Mouse (Mus musculus) erythroblast, adult 5-6 weeks (primary cell): ENCODE results near the gene Aldh3a2. TPM values are rescaled to one million over a fixed set of nuclear protein-coding genes. Genes with fewer than 3 reads are reported as not detected.

ENCODE experiments used
- ATAC-seq: replicated peaks from 2 replicates; pipeline ENCODE4 v1.8.0; 2016; ENCODE audit warnings: moderate number of reproducible peaks, mild to moderate bottlenecking, moderate TSS enrichment, inconsistent platforms; ENCODE audit not compliant: poor library complexity, low FRiP score, severe bottlenecking
- total RNA-seq, 2 experiments: library from RNA; stranded (forward) in 1 of 2; stranded (reverse) in 1 of 2; fragments of 150-400 nt in 1 of 2; fragments of 200-764, 138-1000 nt in 1 of 2; gene quantifications; 2 replicates each; pipeline versions ENCODE4 v1.2.3 to v1.2.4; 2015 to 2017; ENCODE audit warnings: low replicate concordance in 2 of 2

The Aldh3a2 gene
- total RNA-seq, 2 experiments from 2014 or later: 14.6 to 20.4 TPM

- no peak for ATAC-seq
Measured at GRCm38 (mm10) chr11:61275106-61275505, 7.8 kb upstream of the Aldh3a2 start.

DNA sequence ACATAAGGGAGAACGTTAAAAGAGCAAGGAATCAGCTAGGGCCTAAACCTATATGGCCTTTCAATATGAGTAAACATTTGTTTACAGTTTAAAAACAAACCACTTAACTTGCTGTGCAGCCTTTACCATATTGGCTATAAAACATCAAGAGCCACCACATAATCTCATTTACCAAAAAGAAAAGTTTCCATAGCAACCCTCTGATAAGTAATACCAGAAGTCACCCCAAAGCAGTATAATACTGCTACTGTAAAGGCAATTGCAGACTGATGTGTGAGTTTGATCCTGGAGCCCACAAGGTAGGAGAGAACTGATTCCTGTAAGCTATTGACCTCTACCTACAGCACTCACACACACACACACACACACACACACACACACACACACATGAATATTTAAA, 7.2 kb upstream of the Aldh3a2 start:
- no peak for ATAC-seq

GRCm38 (mm10) chr11:61273928-61274327, 6.7 kb upstream of the Aldh3a2 start:
- no peak for ATAC-seq

GRCm38 (mm10) chr11:61271612-61272011, 4.3 kb upstream of the Aldh3a2 start:
- ATAC-seq: no peak

DNA sequence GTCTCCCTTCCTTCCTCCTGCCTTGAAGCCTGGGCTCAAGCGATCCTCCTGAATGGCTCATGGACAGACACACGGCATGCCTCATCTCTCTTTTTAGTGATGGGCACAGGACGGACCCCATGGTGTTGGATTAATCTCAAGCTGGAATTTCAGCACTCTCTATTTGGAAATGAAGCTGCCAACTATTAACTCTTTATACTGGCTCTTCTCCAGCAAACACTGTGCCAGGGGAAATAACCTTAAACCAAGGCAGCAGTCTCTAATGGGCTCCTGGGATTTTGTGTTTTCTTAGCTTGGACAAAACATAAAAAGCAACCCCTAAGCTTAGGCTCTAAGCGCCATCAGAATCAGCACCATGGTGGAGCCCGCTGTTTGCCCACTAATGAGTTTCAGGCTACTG, 3.1 kb upstream of the Aldh3a2 start:
- no peak for ATAC-seq

DNA sequence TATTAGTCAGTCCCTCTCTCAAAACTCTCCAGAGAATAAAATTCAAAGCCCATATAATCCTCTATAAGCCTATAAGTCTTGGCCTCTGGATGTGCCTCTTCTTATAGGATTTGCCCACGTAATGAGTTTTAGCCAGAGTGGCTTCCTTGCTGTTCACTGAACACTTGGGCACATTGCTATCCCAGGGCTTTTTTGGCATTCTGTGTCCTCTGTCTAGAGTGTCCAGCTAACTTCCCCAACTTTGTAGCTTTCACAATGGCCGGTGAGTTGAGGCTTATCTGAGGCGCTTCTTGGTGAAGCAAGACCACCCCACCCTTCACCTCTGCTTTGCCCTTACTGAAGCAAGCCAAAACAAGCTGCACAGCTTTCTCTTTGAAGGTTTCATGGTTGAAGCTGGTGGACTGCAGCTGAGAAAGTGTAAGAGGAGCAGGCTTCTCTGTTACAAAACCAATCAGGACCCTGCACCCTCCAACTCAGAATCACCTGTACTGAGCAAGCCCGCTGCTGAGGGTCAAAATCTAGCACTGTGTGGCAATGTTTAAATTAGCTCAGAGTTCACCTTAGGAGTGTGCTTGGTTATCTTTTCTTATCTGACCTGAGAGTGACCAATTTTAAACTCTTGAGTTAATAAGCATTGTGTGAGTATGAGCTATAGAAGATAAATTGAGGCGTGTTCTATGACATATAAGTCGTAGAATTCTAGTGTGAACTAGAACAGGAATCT, 1.5 kb upstream of the Aldh3a2 start:
- ATAC-seq: no peak

DNA sequence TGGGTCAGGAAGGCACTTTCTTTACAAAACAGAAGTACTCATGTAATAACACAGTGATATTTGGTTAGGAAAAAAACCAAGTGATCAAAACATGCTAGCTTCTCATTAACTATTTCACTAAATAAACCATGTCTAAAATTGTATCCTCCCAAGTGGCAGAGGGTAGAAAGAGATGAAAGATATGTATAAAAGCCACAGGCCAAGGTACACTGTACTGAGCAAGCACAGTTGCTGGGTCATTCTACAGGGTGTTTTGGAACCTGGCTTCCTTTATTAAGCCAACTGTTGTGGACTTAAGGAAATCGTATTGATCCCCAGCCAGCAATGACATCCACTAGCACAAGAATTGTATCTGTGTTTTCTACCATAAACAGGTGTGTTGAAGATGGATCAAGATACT, 3.4 kb downstream of the Aldh3a2 start:
- ATAC-seq: no peak

GRCm38 (mm10) chr11:61262516-61262915, 4.7 kb downstream of the Aldh3a2 start:
- ATAC-seq: no peak

DNA sequence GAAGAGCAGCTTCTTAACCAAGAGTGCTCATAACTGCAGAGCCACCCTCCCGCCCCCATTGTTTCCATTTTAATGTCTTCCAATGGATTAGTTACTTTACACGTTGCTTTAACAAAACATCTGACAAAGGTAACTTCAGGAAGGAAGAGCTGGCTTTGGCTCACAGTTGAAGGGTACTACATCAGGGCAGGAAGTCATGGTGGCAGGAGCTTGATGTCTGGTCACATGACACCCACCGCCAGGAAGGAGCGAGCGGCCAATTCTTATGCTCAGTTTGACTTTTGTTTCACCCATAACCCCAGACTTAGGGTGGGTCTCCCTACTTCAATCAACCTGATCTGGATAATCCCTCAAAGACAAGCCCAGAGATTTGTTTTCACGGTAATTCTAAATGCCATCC, 8.2 kb downstream of the Aldh3a2 start:
- ATAC-seq: no peak

DNA sequence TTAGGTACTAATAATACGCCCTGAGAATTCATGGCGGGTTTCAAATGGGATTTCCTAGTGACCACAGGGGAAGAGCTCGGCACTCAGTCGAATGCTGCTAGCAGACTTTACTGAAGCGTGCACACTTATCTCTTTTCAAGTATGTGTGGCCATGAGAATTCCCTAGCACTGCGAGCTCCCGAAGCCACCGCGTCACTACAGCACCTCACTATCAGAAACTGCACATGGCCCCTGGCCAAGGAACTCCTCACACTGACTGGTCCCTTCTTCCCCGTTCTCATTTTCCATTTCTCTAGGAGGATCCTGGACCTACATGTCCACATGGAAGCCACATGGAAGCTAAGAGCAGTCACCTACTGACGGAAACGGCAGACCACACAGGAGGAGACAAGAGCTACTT, 14.5 kb downstream of the Aldh3a2 start:
- no peak for ATAC-seq

GRCm38 (mm10) chr11:61251741-61252140, 15.5 kb downstream of the Aldh3a2 start:
- no peak for ATAC-seq

- no peak for ATAC-seq
Measured at GRCm38 (mm10) chr11:61244406-61244805, 22.9 kb downstream of the Aldh3a2 start.

DNA sequence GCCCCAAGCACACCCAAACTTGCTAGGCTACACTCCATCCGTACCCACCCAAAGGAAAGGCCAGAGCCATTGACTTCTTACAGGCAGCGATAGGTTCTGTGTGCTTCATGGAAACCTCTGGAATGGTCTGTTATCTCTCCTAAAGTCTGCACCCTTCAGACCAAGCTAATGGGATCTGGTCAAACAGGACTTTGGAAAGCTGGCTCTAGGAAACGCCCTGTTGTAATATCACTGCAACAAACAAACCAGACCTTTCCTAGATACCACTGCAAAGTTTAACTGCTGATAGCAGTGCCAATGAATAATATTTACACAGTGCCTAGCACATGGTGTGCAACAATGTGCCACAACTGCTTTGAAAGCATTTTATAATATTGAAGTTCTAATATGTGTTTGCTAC, 31.2 kb downstream of the Aldh3a2 start:
- ATAC-seq: no peak

DNA sequence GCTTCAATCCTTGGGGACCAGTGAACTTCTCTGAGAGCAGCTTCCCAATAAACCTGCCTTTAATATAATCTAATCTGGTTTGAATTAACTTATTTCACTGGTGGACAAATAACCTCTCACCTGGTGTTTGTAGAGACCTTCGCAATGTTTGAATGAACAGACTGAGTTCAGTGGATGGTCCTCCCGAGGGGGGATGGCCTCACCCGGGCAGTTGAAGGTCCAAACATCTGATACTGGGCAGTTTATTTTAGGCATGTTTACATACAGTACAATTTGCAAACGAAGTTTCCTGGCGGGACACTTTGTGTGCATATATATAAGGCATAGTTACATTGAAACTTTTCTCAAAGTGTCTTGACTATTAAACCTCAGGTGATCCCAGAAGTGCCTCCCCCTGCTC, 33.1 kb downstream of the Aldh3a2 start:
- no peak for ATAC-seq

- no peak for ATAC-seq
Measured at GRCm38 (mm10) chr11:61231329-61231728, 35.9 kb downstream of the Aldh3a2 start.

GRCm38 (mm10) chr11:61228406-61228805, 38.9 kb downstream of the Aldh3a2 start:
- ATAC-seq: no peak

DNA sequence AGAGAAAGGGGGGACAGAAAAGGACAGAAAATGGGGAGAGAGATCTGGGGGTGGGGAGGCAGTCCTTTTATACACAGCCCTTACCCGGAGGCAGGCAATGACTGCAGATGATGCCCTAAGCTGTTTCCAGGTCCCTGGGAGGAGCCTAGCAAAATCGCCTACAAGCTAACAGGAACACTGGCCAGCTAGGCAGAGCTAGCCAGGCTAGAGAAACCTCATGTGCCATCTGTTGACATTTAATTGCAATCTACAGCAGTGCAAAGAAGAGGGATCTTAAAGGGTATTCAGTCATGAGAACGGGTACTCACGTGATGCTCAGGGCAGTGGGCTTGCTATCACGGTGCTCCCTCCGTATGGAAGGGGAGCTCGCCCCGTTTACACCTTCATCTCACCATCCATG, 39.4 kb downstream of the Aldh3a2 start:
- ATAC-seq: no peak

DNA sequence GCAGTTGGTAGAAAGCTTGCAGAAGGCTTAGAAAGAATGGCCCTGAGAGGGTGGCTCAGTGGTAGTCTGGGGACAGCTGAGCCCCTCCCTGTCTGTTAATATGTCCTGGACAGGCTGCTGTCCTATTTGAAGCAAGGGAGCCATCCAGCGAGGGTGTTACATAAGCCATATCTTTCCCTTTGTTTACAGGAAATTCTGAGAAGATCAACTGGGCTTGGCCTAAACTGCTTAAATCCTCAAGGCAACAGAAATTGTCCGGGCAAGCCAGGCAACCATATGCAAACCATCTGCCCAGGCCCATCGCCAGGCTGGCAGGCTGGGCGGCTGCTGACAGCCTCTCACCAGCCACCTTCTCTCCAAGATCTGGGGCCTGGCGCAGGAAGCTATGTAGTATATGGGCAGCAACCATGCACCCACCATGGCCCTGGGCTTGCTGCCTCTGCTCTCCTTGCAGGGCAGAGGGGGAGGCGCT, 41.3 kb downstream of the Aldh3a2 start:
- no peak for ATAC-seq

GRCm38 (mm10) chr11:61225511-61225910, 41.8 kb downstream of the Aldh3a2 start:
- ATAC-seq: no peak

DNA sequence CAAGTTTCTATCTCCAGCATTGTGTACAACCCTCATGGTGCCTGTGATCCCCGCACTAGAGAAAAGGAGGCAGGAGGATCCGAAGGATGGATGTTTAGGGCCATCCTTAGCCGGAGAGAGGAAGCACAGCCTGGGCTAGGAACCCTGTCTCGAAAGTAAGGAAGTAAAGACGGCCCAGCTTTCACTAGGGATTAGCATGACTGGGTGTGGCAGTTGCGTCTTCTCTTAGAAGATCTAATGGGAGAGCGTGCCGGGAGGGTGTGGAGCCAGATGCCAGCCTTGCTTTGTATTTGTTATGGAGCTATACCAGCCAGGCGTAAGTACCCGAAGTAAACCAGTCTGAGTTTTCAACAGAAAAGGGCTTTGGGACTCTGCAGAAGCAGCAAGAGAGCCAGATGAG, 42.4 kb downstream of the Aldh3a2 start:
- ATAC-seq: no peak

DNA sequence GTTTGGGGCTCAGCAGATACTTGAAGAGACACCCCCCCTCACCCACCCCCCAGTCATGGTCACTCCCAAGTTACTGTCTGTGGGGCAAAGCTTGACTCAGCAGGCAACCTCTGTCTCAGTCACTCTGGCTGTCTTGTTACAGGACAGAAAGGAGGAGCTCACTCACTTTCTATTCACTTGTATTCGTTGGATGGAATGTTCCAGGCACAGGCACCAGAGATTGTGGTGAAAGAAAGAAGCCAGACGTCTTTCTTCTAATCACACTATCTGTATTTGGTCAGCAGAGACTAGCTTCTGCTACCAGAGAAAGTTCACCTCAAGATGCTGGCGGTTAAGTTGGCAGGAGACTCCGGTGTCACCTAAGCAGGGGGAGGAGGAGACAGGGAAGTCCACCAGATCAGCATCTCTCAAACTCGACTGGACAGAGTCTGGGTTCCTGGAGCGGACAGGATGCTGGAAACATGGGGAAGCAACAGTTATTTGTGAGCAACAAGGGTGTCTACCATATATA, 43.0 kb downstream of the Aldh3a2 start:
- no peak for ATAC-seq
